Mouse (Mus musculus) thymus, postnatal 0 days (tissue): ENCODE measurements around the gene Hbs1l. TPM values are rescaled to one million over a fixed set of nuclear protein-coding genes. Genes with fewer than 3 reads are reported as not detected.
A peak's percentile ranks its signal among the peaks of the same experiment; 100 is the strongest.
"Not testable (repeated sequence)": the region's sequence is repeated elsewhere in the genome, so short reads cannot be mapped to it uniquely, and the experiment has no call there.

ENCODE experiments used
- DNase-seq: peaks from one replicate; pipeline ENCODE4 v3.0.0-alpha.2; 2015; ENCODE audit warnings: low spot score
- polyA plus RNA-seq: library from polyadenylated mRNA; unstranded; fragments of >200 nt; fragmentation: Nextera tagmentation; extraction: Ambion mirVana; gene quantifications from 2 replicates; pipeline ENCODE4 v1.2.1, GENCODE M21; 2015

Hbs1l gene
- polyA plus RNA-seq, 1 experiment from 2014 or later: 83.6 TPM

- DNase-seq: no peak
Measured at GRCm38 (mm10) chr10:21357986-21358385, 62.2 kb downstream of the Hbs1l start.

- DNase-seq: no peak
Measured at GRCm38 (mm10) chr10:21359086-21359485, 63.3 kb downstream of the Hbs1l start.

- DNase-seq: no peak
Measured at GRCm38 (mm10) chr10:21361871-21362270, 66.1 kb downstream of the Hbs1l start.

GRCm38 (mm10) chr10:21363297-21363696 lies 67.5 kb downstream of the Hbs1l start:
- peak; percentile 13 for DNase-seq

- DNase-seq: no peak
Measured at GRCm38 (mm10) chr10:21364946-21365345, 69.2 kb downstream of the Hbs1l start.

GRCm38 (mm10) chr10:21365897-21366296 lies 70.1 kb downstream of the Hbs1l start:
- no peak for DNase-seq

GRCm38 (mm10) chr10:21366471-21366870 lies 70.7 kb downstream of the Hbs1l start:
- DNase-seq: no peak

GRCm38 (mm10) chr10:21367481-21367880 lies 71.7 kb downstream of the Hbs1l start:
- no peak for DNase-seq

- DNase-seq: no peak
Measured at GRCm38 (mm10) chr10:21369586-21369985, 73.8 kb downstream of the Hbs1l start.

GRCm38 (mm10) chr10:21372271-21372670 lies 76.5 kb downstream of the Hbs1l start:
- DNase-seq: no peak

- DNase-seq: no peak
Measured at GRCm38 (mm10) chr10:21376682-21377473, 81.1 kb downstream of the Hbs1l start, which contains the start of gene Aldh8a1. Gene Aldh8a1, plus strand, starts transcription at chr10:21377291.

GRCm38 (mm10) chr10:21378196-21378944 lies 82.6 kb downstream of the Hbs1l start:
- peak; percentile 63 for DNase-seq

GRCm38 (mm10) chr10:21382914-21383313 lies 87.1 kb downstream of the Hbs1l start:
- DNase-seq: peak; percentile 81

- no peak for DNase-seq
Measured at GRCm38 (mm10) chr10:21385111-21385663, 89.4 kb downstream of the Hbs1l start.

- no peak for DNase-seq
Measured at GRCm38 (mm10) chr10:21389075-21389474, 93.3 kb downstream of the Hbs1l start.

- no peak for DNase-seq
Measured at GRCm38 (mm10) chr10:21390440-21390839, 94.7 kb downstream of the Hbs1l start.

- no peak for DNase-seq
Measured at GRCm38 (mm10) chr10:21391286-21391685, 95.5 kb downstream of the Hbs1l start.

- no peak for DNase-seq
Measured at GRCm38 (mm10) chr10:21393390-21393789, 97.6 kb downstream of the Hbs1l start.

- DNase-seq: no peak
Measured at GRCm38 (mm10) chr10:21395426-21396139, 99.8 kb downstream of the Hbs1l start.

GRCm38 (mm10) chr10:21398873-21399425 lies 103.2 kb downstream of the Hbs1l start:
- not testable (repeated sequence) for DNase-seq

- DNase-seq: no peak
Measured at GRCm38 (mm10) chr10:21399622-21400021, 103.8 kb downstream of the Hbs1l start.
